Mouse (Mus musculus): Measurements from ENCODE around the gene B4gat1.

The B4gat1 gene

GRCm38 (mm10) chr19:5032686-5033085 lies 5.9 kb upstream of the B4gat1 start:
- DNase-seq (ENCODE audit: low spot score) = no peak

- no peak for DNase-seq (ENCODE audit: low spot score)
Observed at GRCm38 (mm10) chr19:5036577-5036976, 2.0 kb upstream of the B4gat1 start.

- peak; percentile 72 for DNase-seq (ENCODE audit: low spot score)
Observed at GRCm38 (mm10) chr19:5037678-5038571, 701 bp upstream of the B4gat1 start.

- DNase-seq (ENCODE audit: low spot score) = no peak
Observed at GRCm38 (mm10) chr19:5039301-5040114, 882 bp downstream of the B4gat1 start.

DNA sequence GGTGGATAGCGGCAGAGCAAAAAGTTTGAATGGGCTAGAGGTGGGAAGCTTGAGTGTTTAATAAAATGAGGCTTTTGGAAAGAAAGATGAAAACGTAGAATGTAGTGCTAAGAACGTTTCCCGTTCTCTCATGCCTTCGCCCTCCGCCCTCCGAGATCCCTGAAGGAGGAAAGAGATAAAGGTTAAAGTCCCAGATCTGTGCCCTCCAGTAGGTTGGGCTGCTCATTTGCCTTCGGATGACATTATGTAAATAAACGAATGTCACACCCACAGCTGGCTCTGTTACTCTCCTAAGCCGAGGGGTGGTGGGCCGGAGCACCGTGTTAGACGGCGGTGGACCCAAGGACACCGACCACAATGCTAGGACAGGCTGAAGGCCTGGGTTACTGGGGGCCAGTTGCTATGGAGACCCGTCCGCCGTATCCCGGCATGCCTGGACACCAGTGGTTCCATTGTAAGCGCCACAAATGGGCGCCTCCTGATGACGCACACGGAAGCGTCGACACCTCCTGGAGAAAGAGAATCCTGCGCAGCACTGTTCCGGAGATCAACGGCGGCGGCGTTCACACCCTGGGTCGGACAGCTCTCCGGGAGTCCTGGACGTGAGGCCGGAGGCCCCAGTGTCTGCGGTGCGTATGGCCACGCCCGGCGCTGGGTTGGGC lies 2.4 kb downstream of the B4gat1 start, which contains the start of gene Brms1:
Gene Brms1, plus strand, starts transcription at position 493 of the 662 bp plus-strand sequence.
- DNase-seq (ENCODE audit: low spot score) = peak; percentile 85

- no peak for DNase-seq (ENCODE audit: low spot score)
Observed at GRCm38 (mm10) chr19:5041588-5041987, 3.0 kb downstream of the B4gat1 start.

- no peak for DNase-seq (ENCODE audit: low spot score)
Observed at GRCm38 (mm10) chr19:5045531-5045930, 6.9 kb downstream of the B4gat1 start.

- DNase-seq (ENCODE audit: low spot score) = no peak
Observed at GRCm38 (mm10) chr19:5048138-5049056, 9.8 kb downstream of the B4gat1 start.

DNA sequence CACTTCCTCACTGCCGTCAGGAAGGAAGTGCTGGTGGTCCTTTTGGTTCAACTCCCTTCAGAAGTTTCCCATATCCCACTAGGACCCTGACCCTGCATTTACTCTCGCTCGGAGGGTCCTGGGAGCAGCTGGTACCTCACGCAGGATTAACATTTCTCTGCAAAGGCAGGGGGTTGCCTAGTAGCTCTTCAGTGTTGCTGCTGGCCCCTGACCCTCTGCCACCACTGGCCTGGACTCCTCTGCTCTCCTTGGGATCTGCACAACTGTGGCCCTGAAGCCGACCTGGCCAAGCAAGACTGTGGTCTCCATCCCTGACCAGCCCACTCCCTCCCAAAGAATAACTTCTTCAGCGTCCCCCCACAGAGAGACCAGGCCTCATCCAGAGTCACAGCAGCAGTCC lies 10.7 kb downstream of the B4gat1 start:
- no peak for DNase-seq (ENCODE audit: low spot score)

DNA sequence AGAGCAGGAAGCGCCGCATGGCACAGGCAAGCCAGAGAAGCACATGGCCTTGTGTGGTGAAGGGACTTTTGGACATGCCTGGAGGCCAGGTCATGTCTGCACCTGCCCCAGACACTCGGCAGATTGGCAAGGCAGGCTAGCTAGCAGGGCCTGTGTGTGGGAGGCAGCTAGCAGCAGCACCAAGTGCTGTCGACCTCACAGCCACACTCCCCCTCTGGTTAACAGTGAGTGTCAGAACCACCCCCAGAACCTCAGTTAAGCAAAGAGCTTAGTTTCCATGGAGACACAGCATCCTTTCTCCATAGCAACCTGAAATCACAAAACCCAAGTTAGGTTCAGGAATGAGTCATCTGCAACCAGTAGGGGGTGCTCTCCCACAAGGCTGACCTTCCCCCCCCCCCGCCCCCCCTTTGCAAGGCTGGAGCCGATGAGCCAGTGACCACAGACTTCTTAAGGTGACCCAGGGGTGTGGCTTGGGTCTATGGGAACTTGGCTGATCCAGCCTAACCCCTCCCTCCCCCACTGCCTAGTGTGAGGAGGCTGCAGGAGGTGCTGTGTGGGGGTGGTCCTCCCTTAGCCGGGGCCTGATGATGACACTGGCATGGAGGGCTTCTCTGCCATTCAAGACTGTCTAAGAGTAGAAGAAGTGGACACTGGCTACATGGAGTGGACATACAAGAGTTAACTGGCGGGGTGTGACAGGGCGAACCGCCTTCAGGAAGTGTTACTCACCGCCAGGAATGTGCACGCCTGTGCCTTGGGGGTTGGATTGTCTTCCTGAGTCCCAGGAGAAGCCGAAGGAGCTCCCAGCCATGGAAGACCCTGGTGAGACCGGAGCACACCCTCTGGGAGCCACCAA lies 11.7 kb downstream of the B4gat1 start, which contains the start of gene Rin1:
Gene Rin1, plus strand, starts transcription at position 435 of the 859 bp plus-strand sequence.
- DNase-seq (ENCODE audit: low spot score) = no peak

DNA sequence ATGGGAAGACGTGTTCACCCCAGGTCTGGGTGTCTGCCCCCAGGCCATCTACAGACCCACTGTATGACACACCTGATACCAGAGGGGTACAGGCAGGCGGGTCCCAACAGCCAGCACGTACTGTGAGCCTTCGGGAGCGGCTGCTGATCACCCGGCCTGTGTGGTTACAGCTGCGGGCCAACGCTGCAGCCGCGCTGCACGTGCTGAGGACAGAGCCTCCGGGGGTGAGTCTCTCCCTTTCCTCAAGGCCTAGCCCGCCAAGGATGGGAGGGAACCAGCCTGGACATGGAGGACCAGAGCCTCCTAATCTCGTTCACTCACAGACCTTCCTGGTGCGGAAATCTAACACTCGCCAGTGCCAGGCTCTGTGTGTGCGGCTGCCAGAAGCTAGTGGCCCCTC lies 12.4 kb downstream of the B4gat1 start:
- DNase-seq (ENCODE audit: low spot score) = no peak

DNA sequence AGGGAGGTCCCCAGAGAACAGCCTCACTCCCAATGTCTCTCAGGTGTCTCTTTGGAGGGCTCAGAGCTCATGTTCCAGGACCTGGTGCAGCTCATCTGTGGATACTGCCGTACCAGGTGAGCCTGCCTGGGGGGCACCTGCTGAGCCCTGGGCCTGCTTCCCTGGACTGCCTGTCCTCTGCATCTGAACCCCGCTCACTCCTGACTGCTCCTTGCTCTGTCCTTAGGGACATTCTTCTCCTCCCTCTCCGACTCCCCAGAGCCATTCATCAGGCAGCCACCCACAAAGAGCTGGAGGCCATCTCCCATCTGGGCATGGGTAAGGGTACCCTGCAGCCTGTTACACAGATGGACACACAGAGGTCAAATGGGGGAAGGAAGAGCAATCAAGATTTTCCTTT lies 12.9 kb downstream of the B4gat1 start:
- DNase-seq (ENCODE audit: low spot score) = no peak

DNA sequence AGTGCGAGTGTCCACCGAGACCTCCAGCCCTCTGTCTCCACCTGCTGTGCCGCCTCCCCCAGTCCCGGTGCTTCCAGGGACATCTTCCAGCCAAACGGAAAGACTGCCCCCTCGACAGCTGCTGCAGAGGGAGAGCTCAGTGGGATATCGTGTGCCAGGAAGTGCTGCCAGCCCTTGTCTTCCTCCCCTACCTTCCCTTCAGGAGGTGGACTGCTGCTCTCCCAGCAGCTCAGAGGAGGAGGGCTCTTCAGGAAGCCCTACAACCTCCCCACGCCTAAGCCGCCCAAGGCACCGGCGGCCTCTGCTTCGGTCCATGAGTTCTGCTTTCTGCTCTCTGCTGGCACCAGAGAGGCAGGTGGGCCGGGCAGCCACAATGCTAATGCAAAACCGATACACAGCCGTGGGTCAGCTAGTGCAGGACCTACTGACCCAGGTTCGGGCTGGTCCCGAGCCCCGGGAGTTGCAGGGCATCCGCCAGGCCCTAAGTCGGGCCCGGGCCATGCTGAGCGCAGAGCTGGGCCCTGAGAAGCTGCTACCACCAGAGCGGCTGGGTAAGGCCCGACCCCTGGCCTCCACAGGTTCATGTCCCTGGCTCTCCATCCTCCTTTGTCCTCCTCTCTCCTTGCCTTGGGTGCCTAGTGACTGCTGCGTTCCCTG lies 13.7 kb downstream of the B4gat1 start:
- no peak for DNase-seq (ENCODE audit: low spot score)

- DNase-seq (ENCODE audit: low spot score) = no peak
Observed at GRCm38 (mm10) chr19:5052853-5053252, 14.2 kb downstream of the B4gat1 start.

- DNase-seq (ENCODE audit: low spot score) = no peak
Observed at GRCm38 (mm10) chr19:5053909-5054308, 15.3 kb downstream of the B4gat1 start.

DNA sequence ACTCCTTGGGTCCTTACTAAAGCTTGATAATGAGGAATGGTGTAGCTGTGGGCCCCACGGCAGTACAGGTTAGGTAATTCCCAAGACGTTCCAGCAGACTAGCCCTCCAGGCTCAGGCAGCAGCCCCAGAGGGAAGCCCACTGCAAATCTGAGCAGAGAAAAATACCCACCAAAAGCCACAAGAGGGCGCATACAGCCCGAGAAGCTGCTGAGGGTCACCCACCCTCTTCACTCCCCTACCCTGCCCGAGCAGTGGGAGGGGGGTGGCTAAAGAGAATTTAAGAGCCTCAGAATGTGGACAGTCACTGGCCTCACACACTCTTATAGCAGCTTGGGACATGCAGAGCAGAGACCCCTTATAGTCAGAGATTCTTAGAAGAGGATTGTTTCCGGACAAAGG lies 17.6 kb downstream of the B4gat1 start:
- no peak for DNase-seq (ENCODE audit: low spot score)

DNA sequence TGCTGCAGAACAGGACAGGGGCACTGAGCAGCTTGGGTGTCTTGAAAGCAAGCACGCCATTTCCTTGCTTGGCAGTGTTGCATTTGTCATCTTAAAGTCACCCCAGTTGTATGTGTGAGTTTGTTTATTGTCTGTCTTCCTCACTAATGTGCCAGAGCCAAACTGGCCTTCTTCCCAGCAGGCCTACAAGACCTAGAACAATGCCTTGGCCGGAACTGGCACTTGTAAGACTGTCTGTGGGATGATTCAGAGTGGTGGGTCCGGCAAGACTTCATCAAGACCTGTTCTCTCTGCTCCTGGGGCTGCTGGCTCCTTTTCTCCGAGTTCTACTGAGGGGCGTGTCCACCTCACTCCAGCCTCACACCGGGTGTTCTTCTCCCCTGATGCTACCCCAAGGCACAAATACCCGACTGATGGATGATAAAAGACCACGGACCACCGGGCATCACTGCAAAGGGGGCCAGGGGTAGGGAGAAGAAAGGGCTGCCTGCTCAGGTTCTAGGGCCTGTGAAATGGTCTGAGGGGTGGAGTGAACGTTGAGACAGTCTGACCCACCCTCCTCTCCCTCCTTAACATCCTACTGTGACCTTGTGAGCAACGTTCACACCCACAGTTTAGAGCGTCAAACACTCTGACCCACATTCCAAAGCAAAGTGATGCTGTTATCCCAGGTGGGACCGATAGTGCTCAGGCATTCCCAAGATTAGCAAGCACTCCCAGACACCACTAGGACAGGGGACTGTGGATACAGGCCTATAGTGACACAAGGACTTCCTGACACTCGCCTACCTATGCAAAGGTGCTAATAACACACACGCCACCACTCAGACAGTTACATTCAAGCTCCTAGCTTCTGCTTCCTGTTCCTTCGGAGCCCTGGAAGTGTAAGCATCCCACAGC lies 19.5 kb downstream of the B4gat1 start:
- DNase-seq (ENCODE audit: low spot score) = no peak

Measured in ovary, postnatal 14 days (tissue).